Mouse (Mus musculus): ENCODE data around the gene Rcn1.

- TF ChIP-seq POLR2A (IDR thresholded peaks at IDR 0.05; ENCODE audit: control insufficient read depth, extremely low read depth, insufficient read depth, low read length, poor library complexity) = no peak
- TF ChIP-seq CTCF (IDR thresholded peaks at IDR 0.05; ENCODE audit: borderline replicate concordance, control insufficient read depth, extremely low read depth, insufficient read depth, low read length, poor library complexity) = no peak
Observed at GRCm38 (mm10) chr2:105418629-105419227, 19.6 kb upstream of the Rcn1 start.
